Mouse (Mus musculus): ENCODE results near the gene Fmo4. TPM values are rescaled to one million over a fixed set of nuclear protein-coding genes. Genes with fewer than 3 reads are reported as not detected.

Fmo4 gene
- polyA plus RNA-seq, 1 experiment, result 0.08 TPM

GRCm38 (mm10) chr1:162831838-162832573, 18.2 kb upstream of the Fmo4 start:
- Histone ChIP-seq H3K27me3 (ENCODE audit: control insufficient read depth, insufficient read depth, low read length) (no peaks in the 10 kb centered on the region), H3K27ac (ENCODE audit: control insufficient read depth, insufficient read depth, low read length) (no peak overlapping the region), H3K4me1 (replicated peaks; ENCODE audit: control insufficient read depth, insufficient read depth, low read length) (no peaks in the 10 kb centered on the region), H3K36me3 (ENCODE audit: control insufficient read depth, insufficient read depth, low read length) (no peaks in the 10 kb centered on the region), H3K4me3 (ENCODE audit: control insufficient read depth, insufficient read depth, low read length) (no peak overlapping the region)
- TF ChIP-seq CTCF (IDR thresholded peaks at IDR 0.05; ENCODE audit: borderline replicate concordance, control insufficient read depth, extremely low read depth, insufficient read depth, low read length, poor library complexity), result no peak
- no peak for DNase-seq
- WGBS, result 61% methylated on average over 5 of the region's 5 CpGs

DNA sequence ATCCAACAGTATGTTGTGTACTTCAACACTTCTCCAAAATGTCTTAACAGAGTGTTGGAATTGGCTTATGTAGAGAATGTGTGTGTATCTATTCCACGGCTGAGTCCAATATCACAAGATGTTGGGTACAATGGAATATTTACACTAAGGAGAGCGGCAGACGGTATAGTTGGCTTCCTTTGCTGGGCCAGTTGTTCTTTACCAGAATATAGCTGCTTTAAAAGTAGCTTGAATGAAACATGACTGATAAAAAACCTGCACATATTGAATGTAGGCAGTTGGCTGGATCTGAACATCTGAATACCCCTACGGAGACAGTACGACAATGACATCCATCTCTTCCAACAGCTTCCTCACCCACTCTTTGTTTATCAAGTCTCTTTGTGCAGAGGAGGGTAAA, 5.5 kb upstream of the Fmo4 start:
- H3K27me3 ChIP-seq (ENCODE audit: control insufficient read depth, insufficient read depth, low read length), result no peaks in the 10 kb centered on the region
- H3K4me3 ChIP-seq (ENCODE audit: control insufficient read depth, insufficient read depth, low read length), result no peak overlapping the region
- H3K27ac ChIP-seq (ENCODE audit: control insufficient read depth, insufficient read depth, low read length), result no peak overlapping the region
- no peaks in the 10 kb centered on the region for H3K4me1 ChIP-seq (replicated peaks; ENCODE audit: control insufficient read depth, insufficient read depth, low read length)
- H3K36me3 ChIP-seq (ENCODE audit: control insufficient read depth, insufficient read depth, low read length), result no peaks in the 10 kb centered on the region
- 97% methylated on average over 5 of the region's 5 CpGs for WGBS
- DNase-seq, result no peak
- TF ChIP-seq CTCF (IDR thresholded peaks at IDR 0.05; ENCODE audit: borderline replicate concordance, control insufficient read depth, extremely low read depth, insufficient read depth, low read length, poor library complexity) (no peak), POLR2A (IDR thresholded peaks at IDR 0.05; ENCODE audit: control insufficient read depth, extremely low read depth, insufficient read depth, low read length, poor library complexity) (no peak)

DNA sequence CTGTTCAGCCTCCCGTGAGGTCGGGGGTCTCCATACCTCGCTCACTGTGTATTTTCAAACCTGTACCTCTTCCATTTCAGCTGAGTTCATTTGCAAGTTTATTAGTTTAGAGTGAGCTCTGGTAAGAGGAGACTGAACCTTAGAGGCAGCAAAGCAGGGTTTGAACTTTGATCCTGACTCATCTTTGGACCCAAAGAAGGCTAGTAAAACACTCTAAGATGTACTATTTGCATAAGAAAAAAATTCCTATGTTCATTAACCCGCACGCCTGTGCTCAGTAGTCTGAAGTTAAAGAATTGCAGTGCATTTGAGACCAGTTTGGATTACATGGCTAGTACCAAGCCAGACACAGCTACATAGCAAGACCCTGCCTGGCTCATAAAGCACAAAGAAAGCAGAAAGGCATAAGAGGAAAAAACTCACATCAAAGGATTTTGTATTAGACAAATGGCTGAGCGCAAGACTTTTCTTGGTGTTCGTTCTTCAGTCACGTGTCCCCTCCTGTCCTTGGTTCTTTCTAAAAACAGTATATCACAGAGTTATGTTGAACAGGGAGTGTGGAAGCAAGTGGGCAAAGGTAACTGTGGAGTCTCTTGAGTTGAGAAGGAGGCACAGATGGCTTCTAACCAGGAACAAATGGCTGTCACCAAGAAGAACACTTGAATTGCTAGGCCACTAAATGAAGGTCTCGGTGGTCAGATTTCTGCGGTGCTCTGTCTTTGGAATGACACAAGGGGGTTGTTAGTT, 1.8 kb upstream of the Fmo4 start:
- Histone ChIP-seq H3K27ac (ENCODE audit: control insufficient read depth, insufficient read depth, low read length) (no peak overlapping the region), H3K36me3 (ENCODE audit: control insufficient read depth, insufficient read depth, low read length) (no peaks in the 10 kb centered on the region), H3K4me1 (replicated peaks; ENCODE audit: control insufficient read depth, insufficient read depth, low read length) (no peaks in the 10 kb centered on the region), H3K27me3 (ENCODE audit: control insufficient read depth, insufficient read depth, low read length) (no peaks in the 10 kb centered on the region), H3K4me3 (ENCODE audit: control insufficient read depth, insufficient read depth, low read length) (no peak overlapping the region)
- no peak for DNase-seq
- WGBS, result 94% methylated on average over 10 of the region's 10 CpGs
- no peak for TF ChIP-seq POLR2A (IDR thresholded peaks at IDR 0.05; ENCODE audit: control insufficient read depth, extremely low read depth, insufficient read depth, low read length, poor library complexity)
- no peak for TF ChIP-seq CTCF (IDR thresholded peaks at IDR 0.05; ENCODE audit: borderline replicate concordance, control insufficient read depth, extremely low read depth, insufficient read depth, low read length, poor library complexity)

DNA sequence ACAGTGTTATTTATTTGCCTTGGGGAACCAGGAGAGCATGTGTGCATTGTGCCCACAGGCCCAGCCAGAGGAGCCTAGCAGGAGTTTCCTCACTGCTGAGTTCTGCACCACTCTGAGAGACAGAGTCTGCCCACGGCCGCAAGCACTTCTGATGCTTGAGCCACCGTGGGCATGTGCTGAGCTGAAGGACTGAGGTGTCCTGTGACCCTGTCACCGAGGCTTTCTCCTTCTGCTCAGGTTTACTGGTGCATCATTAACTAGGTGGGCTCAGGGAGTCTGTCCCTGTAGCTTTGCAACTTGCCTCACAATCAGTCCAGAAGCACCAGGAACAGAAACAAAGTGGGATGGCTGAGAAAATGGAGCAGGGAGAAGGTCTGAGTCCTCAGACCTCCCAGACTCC, 1.2 kb upstream of the Fmo4 start:
- no peak for TF ChIP-seq CTCF (IDR thresholded peaks at IDR 0.05; ENCODE audit: borderline replicate concordance, control insufficient read depth, extremely low read depth, insufficient read depth, low read length, poor library complexity)
- no peaks in the 10 kb centered on the region for H3K36me3 ChIP-seq (ENCODE audit: control insufficient read depth, insufficient read depth, low read length)
- no peaks in the 10 kb centered on the region for H3K27me3 ChIP-seq (ENCODE audit: control insufficient read depth, insufficient read depth, low read length)
- WGBS, result 85% methylated on average over 4 of the region's 4 CpGs
- no peaks in the 10 kb centered on the region for H3K4me1 ChIP-seq (replicated peaks; ENCODE audit: control insufficient read depth, insufficient read depth, low read length)
- H3K4me3 ChIP-seq (ENCODE audit: control insufficient read depth, insufficient read depth, low read length), result no peak overlapping the region
- DNase-seq, result no peak
- no peak overlapping the region for H3K27ac ChIP-seq (ENCODE audit: control insufficient read depth, insufficient read depth, low read length)

- WGBS, result 94% methylated on average over 9 of the region's 9 CpGs
- no peak for DNase-seq
- Histone ChIP-seq H3K36me3 (ENCODE audit: control insufficient read depth, insufficient read depth, low read length) (no peaks in the 10 kb centered on the region), H3K4me1 (replicated peaks; ENCODE audit: control insufficient read depth, insufficient read depth, low read length) (no peaks in the 10 kb centered on the region), H3K27me3 (ENCODE audit: control insufficient read depth, insufficient read depth, low read length) (no peaks in the 10 kb centered on the region), H3K27ac (ENCODE audit: control insufficient read depth, insufficient read depth, low read length) (no peak overlapping the region), H3K4me3 (ENCODE audit: control insufficient read depth, insufficient read depth, low read length) (no peak overlapping the region)
- TF ChIP-seq CTCF (IDR thresholded peaks at IDR 0.05; ENCODE audit: borderline replicate concordance, control insufficient read depth, extremely low read depth, insufficient read depth, low read length, poor library complexity), result no peak
- TF ChIP-seq POLR2A (IDR thresholded peaks at IDR 0.05; ENCODE audit: control insufficient read depth, extremely low read depth, insufficient read depth, low read length, poor library complexity), result no peak
Observed at GRCm38 (mm10) chr1:162813143-162813835, 483 bp downstream of the Fmo4 start.

DNA sequence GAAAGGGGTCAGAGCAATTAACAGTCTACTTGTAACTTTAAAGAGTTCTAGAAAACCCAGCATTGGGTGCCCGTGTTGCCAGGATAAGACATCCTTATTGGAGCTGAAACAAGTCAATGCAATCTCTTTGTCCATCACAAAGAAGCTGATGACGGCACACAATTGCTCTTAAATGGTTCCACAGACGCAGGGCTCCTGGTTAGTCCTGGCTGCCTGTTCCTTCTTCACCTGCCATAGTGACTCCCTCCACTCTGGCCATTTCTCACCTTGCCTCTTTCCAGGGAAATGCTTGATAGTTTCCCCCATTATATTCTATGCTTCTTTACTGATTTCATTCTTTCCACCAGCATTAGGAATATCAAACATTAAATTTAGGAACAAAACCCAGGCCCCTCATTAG, 5.2 kb downstream of the Fmo4 start:
- Histone ChIP-seq H3K36me3 (ENCODE audit: control insufficient read depth, insufficient read depth, low read length) (no peaks in the 10 kb centered on the region), H3K27ac (ENCODE audit: control insufficient read depth, insufficient read depth, low read length) (no peak overlapping the region), H3K4me3 (ENCODE audit: control insufficient read depth, insufficient read depth, low read length) (no peak overlapping the region), H3K27me3 (ENCODE audit: control insufficient read depth, insufficient read depth, low read length) (no peaks in the 10 kb centered on the region), H3K4me1 (replicated peaks; ENCODE audit: control insufficient read depth, insufficient read depth, low read length) (no peaks in the 10 kb centered on the region)
- no peak for DNase-seq
- 96% methylated on average over 3 of the region's 3 CpGs for WGBS
- TF ChIP-seq CTCF (IDR thresholded peaks at IDR 0.05; ENCODE audit: borderline replicate concordance, control insufficient read depth, extremely low read depth, insufficient read depth, low read length, poor library complexity) (no peak), POLR2A (IDR thresholded peaks at IDR 0.05; ENCODE audit: control insufficient read depth, extremely low read depth, insufficient read depth, low read length, poor library complexity) (no peak)

Measured in thymus, adult 2 months (tissue).